ENCODE assay signal across 20 mouse cellular contexts in genomic region chr11:69459883-69460282, GRCm38 (mm10). TPM values are rescaled to one million over a fixed set of nuclear protein-coding genes. Genes with fewer than 3 reads are reported as not detected.
DNase-seq lines count a peak whose midpoint lies in the region; ATAC-seq lines count a peak whose summit lies in the region.
"Had no signal": no experiment of that assay in that cellular context is flagged by ENCODE, and none has a peak within 500 bp of the region (broad histone marks: within the 10 kb centered on the region; RNA-seq: fewer than 3 reads in every experiment).

No protein-coding gene starts in this region.

- 0 out of 2 replicates have a peak, but pooled peaks have one; percentile 32 for ATAC-seq in kidney, embryonic 14.5 days (ENCODE audit: low FRiP score, low TSS enrichment)
- ATAC-seq in lung, embryonic 15.5 days (ENCODE audit: borderline replicate concordance, extremely low read depth, low FRiP score, low TSS enrichment), result peak; percentile 63; the same call in 1 of the 2 replicates
- ATAC-seq in megakaryocyte progenitor cell, adult 5-6 weeks (replicated peaks; ENCODE audit: poor library complexity), result no peak
- ATAC-seq: midbrain, embryonic 15.5 days had no signal

- 33% methylated on average over 4 of the region's 4 CpGs for WGBS in kidney, embryonic 14.5 days
- WGBS in lung, embryonic 15.5 days, result 52% methylated on average over 4 of the region's 4 CpGs

- 0 out of 2 replicates have a peak, but pooled peaks cover 5% of the 10 kb centered on the region for H3K4me1 ChIP-seq in kidney, embryonic 14.5 days (ENCODE audit: control insufficient read depth, insufficient read depth, low read length)
- H3K4me1 ChIP-seq in lung, embryonic 15.5 days, result peaks cover 6% of the 10 kb centered on the region
- H3K4me1 ChIP-seq: embryonic facial prominence, embryonic 12.5 days had no signal

- H3K27ac ChIP-seq in kidney, embryonic 14.5 days (ENCODE audit: low read depth, low read length), result no peak overlapping the region
- H3K27ac ChIP-seq in lung, embryonic 15.5 days, result no peak overlapping the region
- H3K27ac ChIP-seq: embryonic facial prominence, embryonic 12.5 days; layer of hippocampus, adult 2 months; midbrain, embryonic 15.5 days; neural tube, embryonic 15.5 days had no signal

- H3K9ac ChIP-seq in kidney, embryonic 14.5 days (ENCODE audit: low read depth, low read length), result no peak overlapping the region
- no peak overlapping the region for H3K9ac ChIP-seq in lung, embryonic 15.5 days
- H3K9ac ChIP-seq: embryonic facial prominence, embryonic 12.5 days; midbrain, embryonic 15.5 days; neural tube, embryonic 15.5 days had no signal

- H3K9me3 ChIP-seq in kidney, embryonic 14.5 days (ENCODE audit: control insufficient read depth, low read length), result no peaks in the 10 kb centered on the region
- no peaks in the 10 kb centered on the region for H3K9me3 ChIP-seq in lung, embryonic 15.5 days
- H3K9me3 ChIP-seq: embryonic facial prominence, embryonic 12.5 days; midbrain, embryonic 15.5 days; neural tube, embryonic 15.5 days had no signal

- no peaks in the 10 kb centered on the region for H3K36me3 ChIP-seq in kidney, embryonic 14.5 days (ENCODE audit: control insufficient read depth, insufficient read depth, low read length)
- H3K36me3 ChIP-seq in lung, embryonic 15.5 days, result no peaks in the 10 kb centered on the region
- H3K36me3 ChIP-seq: embryonic facial prominence, embryonic 12.5 days; midbrain, embryonic 15.5 days; neural tube, embryonic 15.5 days had no signal

- H3K4me2 ChIP-seq in kidney, embryonic 14.5 days (replicated peaks; ENCODE audit: low read depth, low read length), result no peak overlapping the region
- no peak overlapping the region for H3K4me2 ChIP-seq in lung, embryonic 15.5 days
- H3K4me2 ChIP-seq: embryonic facial prominence, embryonic 12.5 days; heart, embryonic 11.5 days; liver, embryonic 11.5 days; midbrain, embryonic 15.5 days; neural tube, embryonic 15.5 days had no signal

- no peak overlapping the region for H3K4me3 ChIP-seq in kidney, embryonic 14.5 days (ENCODE audit: low read length)
- H3K4me3 ChIP-seq in lung, embryonic 15.5 days, result no peak overlapping the region
- H3K4me3 ChIP-seq: embryonic facial prominence, embryonic 12.5 days; layer of hippocampus, adult 2 months; midbrain, embryonic 15.5 days; neural tube, embryonic 15.5 days had no signal

- H3K27me3 ChIP-seq in kidney, embryonic 14.5 days (ENCODE audit: control insufficient read depth, insufficient read depth, low read length), result no peaks in the 10 kb centered on the region
- no peaks in the 10 kb centered on the region for H3K27me3 ChIP-seq in lung, embryonic 15.5 days
- H3K27me3 ChIP-seq: embryonic facial prominence, embryonic 12.5 days; midbrain, embryonic 15.5 days; neural tube, embryonic 15.5 days had no signal

- DNase-seq in kidney, postnatal 36 days, result no peak
- no peak for DNase-seq in lung, postnatal 14 days
- DNase-seq in A20 (ENCODE audit: low read depth, low spot score), result peak; percentile 35
- DNase-seq in forelimb bud, embryonic 11.5 days (ENCODE audit: low read depth, low spot score), result peak; percentile 31
- DNase-seq: adrenal gland, adult 2 months; B cell, adult 2 months; cerebellum, adult 8-10 months; heart, postnatal 10 days; kidney, adult 8-10 months; right cerebral cortex, postnatal 14 days; spleen, adult 18-20 months had no signal

RNA-seq across cellular contexts. Expression of gene Kdm6b, which starts 46.4 kb away (rescaled TPM):
- 36.1 and 37.4 TPM in 2 replicates for polyA plus RNA-seq in kidney, embryonic 14.5 days (2014; fragmentation: Nextera tagmentation; extraction: Ambion mirVana)
- polyA plus RNA-seq in lung, embryonic 15.5 days (2015; fragmentation: Nextera tagmentation; extraction: Ambion mirVana), result 22.7 and 23.4 TPM in 2 replicates
- total RNA-seq in megakaryocyte progenitor cell, adult 5-6 weeks (2015), result 10.4 and 11.7 TPM in 2 replicates
- 1.8 and 2.9 TPM in 2 replicates for total RNA-seq in megakaryocyte progenitor cell, adult 5-6 weeks (2017)

Comparison
In these comparisons a context has a peak if more than half of its experiments do, and no peak if none do; other contexts are left out.
1. DNase-seq: peak in A20 (single experiment) and forelimb bud, embryonic 11.5 days (single experiment); none in kidney, postnatal 36 days (0 of 2) and lung, postnatal 14 days (single experiment).